Mouse (Mus musculus) spleen, postnatal 4 days (tissue): ENCODE results near the gene Gbx2.

Source experiments
- DNase-seq, 2 experiments: peaks; one replicate each; pipeline ENCODE4 v3.0.0; 2022; ENCODE audit warnings: low spot score in 2 of 2

The Gbx2 gene

GRCm38 (mm10) chr1:89912392-89912791 lies 18.6 kb downstream of the Gbx2 start:
- no peak for DNase-seq

- DNase-seq: no peak
Observed at GRCm38 (mm10) chr1:89909796-89910195, 21.2 kb downstream of the Gbx2 start.

GRCm38 (mm10) chr1:89902641-89903040 lies 28.3 kb downstream of the Gbx2 start:
- DNase-seq: no peak

GRCm38 (mm10) chr1:89902236-89902635 lies 28.7 kb downstream of the Gbx2 start:
- DNase-seq: no peak

GRCm38 (mm10) chr1:89901381-89901780 lies 29.6 kb downstream of the Gbx2 start:
- DNase-seq: no peak

- DNase-seq: no peak
Observed at GRCm38 (mm10) chr1:89899761-89900445, 31.1 kb downstream of the Gbx2 start.

GRCm38 (mm10) chr1:89899036-89899435 lies 31.9 kb downstream of the Gbx2 start:
- no peak for DNase-seq

GRCm38 (mm10) chr1:89895801-89896200 lies 35.2 kb downstream of the Gbx2 start:
- DNase-seq: no peak

- DNase-seq: no peak
Observed at GRCm38 (mm10) chr1:89892281-89892680, 38.7 kb downstream of the Gbx2 start.

- DNase-seq: no peak
Observed at GRCm38 (mm10) chr1:89891400-89891799, 39.6 kb downstream of the Gbx2 start.

- no peak for DNase-seq
Observed at GRCm38 (mm10) chr1:89885696-89886095, 45.3 kb downstream of the Gbx2 start.

GRCm38 (mm10) chr1:89884335-89884734 lies 46.6 kb downstream of the Gbx2 start:
- DNase-seq: no peak

GRCm38 (mm10) chr1:89880834-89881233 lies 50.1 kb downstream of the Gbx2 start:
- DNase-seq: no peak

GRCm38 (mm10) chr1:89880193-89880592 lies 50.8 kb downstream of the Gbx2 start:
- no peak for DNase-seq

GRCm38 (mm10) chr1:89878496-89878895 lies 52.5 kb downstream of the Gbx2 start:
- no peak for DNase-seq
